Mouse (Mus musculus): ENCODE results near the gene Synpo2l. TPM values are rescaled to one million over a fixed set of nuclear protein-coding genes. Genes with fewer than 3 reads are reported as not detected.

Gene Synpo2l
- polyA plus RNA-seq, 1 experiment from 2014 or later: 11.7 TPM

DNA sequence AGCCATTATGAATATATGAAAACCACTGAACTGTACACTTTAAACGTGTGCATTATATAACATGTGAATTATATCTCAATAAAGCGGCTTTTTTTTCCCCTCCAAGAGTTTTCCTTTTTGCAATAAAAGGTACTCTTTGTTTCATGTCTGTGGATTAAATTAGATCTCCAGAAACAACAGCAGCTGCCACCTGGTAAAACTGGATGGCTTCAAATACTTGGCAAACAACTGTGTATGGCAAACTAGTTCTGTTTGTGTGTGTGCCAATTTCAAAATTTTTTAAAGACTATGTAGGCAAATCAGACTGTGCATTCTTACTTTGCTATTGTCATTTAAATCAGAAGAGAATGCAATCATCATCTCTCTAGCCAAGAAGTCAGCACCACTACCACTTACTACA is 46.3 kb downstream of the Synpo2l start:
- no peak overlapping the region for H3K9ac ChIP-seq (replicated peaks)
- H3K36me3 ChIP-seq: peaks cover 4% of the 10 kb centered on the region; the same call in 1 of the 2 replicates
- no peak overlapping the region for H3K4me2 ChIP-seq
- no peaks in the 10 kb centered on the region for H3K9me3 ChIP-seq
- H3K4me3 ChIP-seq (replicated peaks): no peak overlapping the region
- no peaks in the 10 kb centered on the region for H3K4me1 ChIP-seq (replicated peaks)
- no peak overlapping the region for H3K27ac ChIP-seq
- ATAC-seq (ENCODE audit: insufficient number of reproducible peaks, insufficient read depth, low FRiP score, low TSS enrichment, low read depth): no peak
- WGBS: 80% methylated on average over 2 of the region's 2 CpGs
- H3K27me3 ChIP-seq: no peaks in the 10 kb centered on the region

- H3K4me1 ChIP-seq (replicated peaks): no peaks in the 10 kb centered on the region
These were observed 49.0 kb downstream of the Synpo2l start for GRCm38 (mm10) chr14:20619131-20619530.

GRCm38 (mm10) chr14:20618211-20618610 is 49.9 kb downstream of the Synpo2l start:
- Histone ChIP-seq H3K27me3 (no peaks in the 10 kb centered on the region), H3K9me3 (no peaks in the 10 kb centered on the region), H3K36me3 (peaks cover 4% of the 10 kb centered on the region; the same call in 1 of the 2 replicates), H3K27ac (no peak overlapping the region), H3K9ac (replicated peaks) (no peak overlapping the region), H3K4me2 (no peak overlapping the region), H3K4me1 (replicated peaks) (no peaks in the 10 kb centered on the region), H3K4me3 (replicated peaks) (no peak overlapping the region)
- no peak for ATAC-seq (ENCODE audit: insufficient number of reproducible peaks, insufficient read depth, low FRiP score, low TSS enrichment, low read depth)
- 85% methylated on average over 5 of the region's 5 CpGs for WGBS

More at GRCm38 (mm10) chr14:20619131-20619530, 49.0 kb downstream of the Synpo2l start:
- H3K27me3 ChIP-seq: no peaks in the 10 kb centered on the region
- peaks cover 4% of the 10 kb centered on the region; the same call in 1 of the 2 replicates for H3K36me3 ChIP-seq
- no peaks in the 10 kb centered on the region for H3K9me3 ChIP-seq
- no peak overlapping the region for H3K4me2 ChIP-seq
- no peak overlapping the region for H3K27ac ChIP-seq
- no peak overlapping the region for H3K9ac ChIP-seq (replicated peaks)
- H3K4me3 ChIP-seq (replicated peaks): no peak overlapping the region
- ATAC-seq (ENCODE audit: insufficient number of reproducible peaks, insufficient read depth, low FRiP score, low TSS enrichment, low read depth): no peak

GRCm38 (mm10) chr14:20616421-20616820 is 51.7 kb downstream of the Synpo2l start:
- 45% methylated on average over 2 of the region's 2 CpGs for WGBS
- H3K4me2 ChIP-seq: no peak overlapping the region
- no peak for ATAC-seq (ENCODE audit: insufficient number of reproducible peaks, insufficient read depth, low FRiP score, low TSS enrichment, low read depth)
- no peak overlapping the region for H3K4me3 ChIP-seq (replicated peaks)
- no peak overlapping the region for H3K27ac ChIP-seq
- peaks cover 4% of the 10 kb centered on the region; the same call in 1 of the 2 replicates for H3K36me3 ChIP-seq
- H3K9me3 ChIP-seq: no peaks in the 10 kb centered on the region
- no peaks in the 10 kb centered on the region for H3K27me3 ChIP-seq
- H3K4me1 ChIP-seq (replicated peaks): no peaks in the 10 kb centered on the region
- H3K9ac ChIP-seq (replicated peaks): no peak overlapping the region

DNA sequence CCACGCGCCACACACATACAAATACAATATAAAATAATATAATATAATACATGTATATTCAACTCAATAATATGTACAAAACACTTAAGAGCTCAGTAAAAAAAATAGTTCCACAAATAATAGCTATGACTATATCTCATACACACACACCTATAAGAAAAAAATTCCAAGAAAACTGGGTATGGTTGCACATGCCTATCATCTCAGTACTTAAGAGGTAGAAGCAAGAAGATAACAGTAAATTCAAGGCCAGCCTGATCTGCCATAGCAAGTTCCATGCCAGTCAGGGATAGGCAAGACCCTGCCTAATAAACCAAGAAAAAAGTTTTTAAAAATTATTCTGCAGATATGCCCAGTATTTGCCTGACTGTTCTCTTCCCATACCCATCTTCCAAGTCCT is 53.1 kb downstream of the Synpo2l start:
- 94% methylated on average over 2 of the region's 2 CpGs for WGBS
- peaks cover 3% of the 10 kb centered on the region; the same call in 1 of the 2 replicates for H3K36me3 ChIP-seq
- H3K4me3 ChIP-seq (replicated peaks): no peak overlapping the region
- no peak overlapping the region for H3K27ac ChIP-seq
- no peak overlapping the region for H3K4me2 ChIP-seq
- H3K9me3 ChIP-seq: no peaks in the 10 kb centered on the region
- no peak for ATAC-seq (ENCODE audit: insufficient number of reproducible peaks, insufficient read depth, low FRiP score, low TSS enrichment, low read depth)
- no peaks in the 10 kb centered on the region for H3K4me1 ChIP-seq (replicated peaks)
- H3K9ac ChIP-seq (replicated peaks): no peak overlapping the region
- no peaks in the 10 kb centered on the region for H3K27me3 ChIP-seq

- Histone ChIP-seq H3K27ac (no peak overlapping the region), H3K4me2 (no peak overlapping the region), H3K27me3 (no peaks in the 10 kb centered on the region), H3K9ac (replicated peaks) (no peak overlapping the region), H3K4me1 (replicated peaks) (no peaks in the 10 kb centered on the region), H3K36me3 (no peaks in the 10 kb centered on the region), H3K9me3 (no peaks in the 10 kb centered on the region), H3K4me3 (replicated peaks) (no peak overlapping the region)
- WGBS: 96% methylated on average over 1 of the region's 1 CpGs
- no peak for ATAC-seq (ENCODE audit: insufficient number of reproducible peaks, insufficient read depth, low FRiP score, low TSS enrichment, low read depth)
These were observed 55.3 kb downstream of the Synpo2l start for GRCm38 (mm10) chr14:20612820-20613219.

GRCm38 (mm10) chr14:20610146-20610545 is 58.0 kb downstream of the Synpo2l start:
- no peaks in the 10 kb centered on the region for H3K9me3 ChIP-seq
- 81% methylated on average over 4 of the region's 4 CpGs for WGBS
- ATAC-seq (ENCODE audit: insufficient number of reproducible peaks, insufficient read depth, low FRiP score, low TSS enrichment, low read depth): no peak
- H3K4me1 ChIP-seq (replicated peaks): no peaks in the 10 kb centered on the region
- no peaks in the 10 kb centered on the region for H3K27me3 ChIP-seq
- H3K9ac ChIP-seq (replicated peaks): no peak overlapping the region
- peaks cover 15% of the 10 kb centered on the region for H3K36me3 ChIP-seq
- no peak overlapping the region for H3K27ac ChIP-seq
- H3K4me2 ChIP-seq: no peak overlapping the region
- H3K4me3 ChIP-seq (replicated peaks): no peak overlapping the region

- ATAC-seq (ENCODE audit: insufficient number of reproducible peaks, insufficient read depth, low FRiP score, low TSS enrichment, low read depth): no peak
- Histone ChIP-seq H3K4me1 (replicated peaks) (no peaks in the 10 kb centered on the region), H3K9ac (replicated peaks) (no peak overlapping the region), H3K4me3 (replicated peaks) (no peak overlapping the region), H3K36me3 (peaks cover 15% of the 10 kb centered on the region), H3K9me3 (no peaks in the 10 kb centered on the region), H3K27me3 (no peaks in the 10 kb centered on the region), H3K27ac (no peak overlapping the region), H3K4me2 (no peak overlapping the region)
- WGBS: 84% methylated on average over 3 of the region's 3 CpGs
These were observed 58.6 kb downstream of the Synpo2l start for GRCm38 (mm10) chr14:20609519-20609918.

Small RNAs within 50 kb of the gene (microRNA-seq; reads per million reads assigned to microRNA genes)
- gene Mir6946: 1.4 reads per million

Other genes with a start within 250 kb of the Synpo2l start
- 0.21 and 0.64 TPM in 2 replicates for gene Cfap70, start 216.1 kb downstream of the Synpo2l start, polyA plus RNA-seq (2016; fragmentation: Nextera tagmentation; extraction: Ambion mirVana)
- 27.2 and 29.3 TPM in 2 replicates for gene Anxa7, start 188.2 kb downstream of the Synpo2l start, polyA plus RNA-seq (2016; fragmentation: Nextera tagmentation; extraction: Ambion mirVana)
- 1.3 and 1.4 TPM in 2 replicates for gene Mss51, start 171.5 kb downstream of the Synpo2l start, polyA plus RNA-seq (2016; fragmentation: Nextera tagmentation; extraction: Ambion mirVana)
- 56.9 and 62.5 TPM in 2 replicates for gene Ppp3cb, start 121.8 kb downstream of the Synpo2l start, polyA plus RNA-seq (2016; fragmentation: Nextera tagmentation; extraction: Ambion mirVana)
- gene Usp54, start 27.3 kb downstream of the Synpo2l start, polyA plus RNA-seq (2016; fragmentation: Nextera tagmentation; extraction: Ambion mirVana): 11.4 and 13.7 TPM in 2 replicates
- 1.3 and 1.5 TPM in 2 replicates for gene Myoz1, start 11.8 kb downstream of the Synpo2l start, polyA plus RNA-seq (2016; fragmentation: Nextera tagmentation; extraction: Ambion mirVana)
- 77.2 and 91.2 TPM in 2 replicates for gene Sec24c, start 6.0 kb upstream of the Synpo2l start, polyA plus RNA-seq (2016; fragmentation: Nextera tagmentation; extraction: Ambion mirVana)
- gene Fut11, start 26.6 kb upstream of the Synpo2l start, polyA plus RNA-seq (2016; fragmentation: Nextera tagmentation; extraction: Ambion mirVana): 24.9 and 27.2 TPM in 2 replicates
- 243 and 264 TPM in 2 replicates for gene Chchd1, start 34.7 kb upstream of the Synpo2l start, polyA plus RNA-seq (2016; fragmentation: Nextera tagmentation; extraction: Ambion mirVana)
- 37.5 and 43.6 TPM in 2 replicates for gene Zswim8, start 39.2 kb upstream of the Synpo2l start, polyA plus RNA-seq (2016; fragmentation: Nextera tagmentation; extraction: Ambion mirVana)
- 29.6 and 33.1 TPM in 2 replicates for gene Ndst2, start 66.2 kb upstream of the Synpo2l start, polyA plus RNA-seq (2016; fragmentation: Nextera tagmentation; extraction: Ambion mirVana)
- gene Camk2g, start 125.7 kb upstream of the Synpo2l start, polyA plus RNA-seq (2016; fragmentation: Nextera tagmentation; extraction: Ambion mirVana): 59.0 and 67.8 TPM in 2 replicates
- gene Plau, start 168.3 kb upstream of the Synpo2l start, polyA plus RNA-seq (2016; fragmentation: Nextera tagmentation; extraction: Ambion mirVana): 0.64 and 0.68 TPM in 2 replicates

Measured in limb, embryonic 12.5 days (tissue).